In the genomic region with DNA sequence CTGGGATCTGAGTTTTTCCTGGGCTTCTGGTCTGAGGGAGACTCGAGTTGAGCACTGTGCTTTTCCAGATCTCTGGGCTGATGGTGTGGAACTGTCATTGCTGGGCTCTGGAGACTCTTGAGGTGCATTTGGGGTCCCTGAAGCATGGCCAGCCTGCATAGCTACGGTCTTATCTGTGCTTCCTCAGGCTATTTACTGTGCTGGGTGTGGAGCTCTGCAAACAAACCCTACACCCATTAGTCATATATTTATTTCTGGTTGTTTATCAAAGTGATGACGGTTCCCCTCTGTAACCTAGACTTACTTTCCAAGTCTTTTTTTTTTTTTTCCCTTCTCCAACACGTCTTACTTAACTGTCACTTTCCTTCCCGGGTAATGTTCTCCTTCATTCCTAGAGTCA, we compare ENCODE assay signal across 15 mouse cellular contexts.
DNase-seq lines count a peak whose midpoint lies in the region; ATAC-seq lines count a peak whose summit lies in the region.
"Had no signal": no experiment of that assay in that cellular context is flagged by ENCODE, and none has a peak within 500 bp of the region (broad histone marks: within the 10 kb centered on the region; RNA-seq: fewer than 3 reads in every experiment).

No protein-coding gene starts in this region.

- ATAC-seq in kidney, embryonic 16.5 days (ENCODE audit: low FRiP score, low TSS enrichment): 0 out of 2 replicates have a peak, but pooled peaks have one; percentile 28
- peak; percentile 87 for ATAC-seq in liver, embryonic 12.5 days
- ATAC-seq in stomach, embryonic 14.5 days (ENCODE audit: insufficient number of reproducible peaks, insufficient read depth, low FRiP score, low read depth): peak; percentile 61
- ATAC-seq: activated CD4-positive, CD25-positive, alpha-beta regulatory T cell, adult 4 months; inflammation-experienced regulatory T-cells, adult 6 months had no signal

- no peak overlapping the region for H3K27ac ChIP-seq in kidney, embryonic 16.5 days (ENCODE audit: low read length)
- H3K27ac ChIP-seq in liver, embryonic 12.5 days: peak overlapping the region; percentile 64
- no peak overlapping the region for H3K27ac ChIP-seq in stomach, embryonic 14.5 days (ENCODE audit: low read length)
- H3K27ac ChIP-seq: limb, embryonic 12.5 days; macrophage had no signal

- no peak overlapping the region for H3K4me2 ChIP-seq in kidney, embryonic 16.5 days (replicated peaks; ENCODE audit: low read depth, low read length)
- peak overlapping the region; percentile 49 for H3K4me2 ChIP-seq in liver, embryonic 12.5 days
- H3K4me2 ChIP-seq in stomach, embryonic 14.5 days (replicated peaks; ENCODE audit: low read depth, low read length): no peak overlapping the region
- H3K4me2 ChIP-seq: limb, embryonic 12.5 days had no signal

- no peaks in the 10 kb centered on the region for H3K9me3 ChIP-seq in kidney, embryonic 16.5 days (ENCODE audit: low read length)
- H3K9me3 ChIP-seq in liver, embryonic 12.5 days (replicated peaks): no peaks in the 10 kb centered on the region
- no peaks in the 10 kb centered on the region for H3K9me3 ChIP-seq in stomach, embryonic 14.5 days (ENCODE audit: control insufficient read depth, low read depth, low read length)
- H3K9me3 ChIP-seq: limb, embryonic 12.5 days had no signal

- H3K9ac ChIP-seq in kidney, embryonic 16.5 days (replicated peaks; ENCODE audit: low read length): no peak overlapping the region
- no peak overlapping the region; the same call in 1 of the 2 replicates for H3K9ac ChIP-seq in liver, embryonic 12.5 days
- H3K9ac ChIP-seq in stomach, embryonic 14.5 days (replicated peaks; ENCODE audit: low read depth, low read length): no peak overlapping the region
- H3K9ac ChIP-seq: limb, embryonic 12.5 days had no signal

- H3K27me3 ChIP-seq in kidney, embryonic 16.5 days (ENCODE audit: insufficient read depth, low read length): no peaks in the 10 kb centered on the region
- no peaks in the 10 kb centered on the region for H3K27me3 ChIP-seq in liver, embryonic 12.5 days (replicated peaks)
- no peaks in the 10 kb centered on the region for H3K27me3 ChIP-seq in stomach, embryonic 14.5 days (ENCODE audit: control insufficient read depth, insufficient read depth, low read length)
- H3K27me3 ChIP-seq: limb, embryonic 12.5 days had no signal

- H3K4me1 ChIP-seq in kidney, embryonic 16.5 days (ENCODE audit: insufficient read depth, low read length): peaks cover 11% of the 10 kb centered on the region; the same call in 1 of the 2 replicates
- H3K4me1 ChIP-seq in liver, embryonic 12.5 days: peaks cover 47% of the 10 kb centered on the region
- H3K4me1 ChIP-seq in stomach, embryonic 14.5 days (ENCODE audit: control insufficient read depth, insufficient read depth, low read length): peaks cover 7% of the 10 kb centered on the region; the same call in 1 of the 2 replicates

- no peak overlapping the region for H3K4me3 ChIP-seq in kidney, embryonic 16.5 days (ENCODE audit: low read length)
- H3K4me3 ChIP-seq in liver, embryonic 12.5 days: no peak overlapping the region
- no peak overlapping the region for H3K4me3 ChIP-seq in stomach, embryonic 14.5 days (ENCODE audit: low read depth, low read length)
- H3K4me3 ChIP-seq: limb, embryonic 12.5 days had no signal

- DNase-seq in kidney, postnatal 4 days: no peak
- DNase-seq in c-Kit-positive CD71-positive TER-119-positive erythroid progenitor cells, embryonic 14.5 days (ENCODE audit: low spot score): peak; percentile 23
- no peak for DNase-seq in layer of hippocampus, postnatal 14 days (ENCODE audit: low spot score in 2 of 2)
- no peak for DNase-seq in kidney, adult 11 months
- DNase-seq in adrenal gland, adult 8-10 months: no peak
- DNase-seq: cerebellum, adult 2 months; heart, postnatal 4 days; retina, postnatal 1 day had no signal

- no peaks in the 10 kb centered on the region for H3K36me3 ChIP-seq in kidney, embryonic 16.5 days (ENCODE audit: insufficient read depth, low read length)
- H3K36me3 ChIP-seq in liver, embryonic 12.5 days: no peaks in the 10 kb centered on the region
- no peaks in the 10 kb centered on the region for H3K36me3 ChIP-seq in stomach, embryonic 14.5 days (ENCODE audit: control insufficient read depth, insufficient read depth, low read length)

- WGBS in kidney, embryonic 16.5 days: 53% methylated on average over 5 of the region's 5 CpGs
- WGBS in liver, embryonic 12.5 days (ENCODE audit: insufficient replicate concordance): 25% methylated on average over 5 of the region's 5 CpGs
- WGBS in stomach, embryonic 14.5 days: 51% methylated on average over 5 of the region's 5 CpGs

Comparison
In these comparisons a context has a peak if more than half of its experiments do, and no peak if none do; other contexts are left out.
1. ATAC-seq: peak in every context shown above with its lines; median percentile 87 in liver, embryonic 12.5 days; 61 in stomach, embryonic 14.5 days; 28 in kidney, embryonic 16.5 days.